Mouse (Mus musculus) liver (tissue): ENCODE data around the gene Acat2.
"Not testable (repeated sequence)": the region's sequence is repeated elsewhere in the genome, so short reads cannot be mapped to it uniquely, and the experiment has no call there.

Experiments used
- DNase-seq: peaks from one replicate; pipeline ENCODE4 v3.0.0-alpha.2; 2020; ENCODE audit warnings: mixed read lengths

Gene Acat2

DNA sequence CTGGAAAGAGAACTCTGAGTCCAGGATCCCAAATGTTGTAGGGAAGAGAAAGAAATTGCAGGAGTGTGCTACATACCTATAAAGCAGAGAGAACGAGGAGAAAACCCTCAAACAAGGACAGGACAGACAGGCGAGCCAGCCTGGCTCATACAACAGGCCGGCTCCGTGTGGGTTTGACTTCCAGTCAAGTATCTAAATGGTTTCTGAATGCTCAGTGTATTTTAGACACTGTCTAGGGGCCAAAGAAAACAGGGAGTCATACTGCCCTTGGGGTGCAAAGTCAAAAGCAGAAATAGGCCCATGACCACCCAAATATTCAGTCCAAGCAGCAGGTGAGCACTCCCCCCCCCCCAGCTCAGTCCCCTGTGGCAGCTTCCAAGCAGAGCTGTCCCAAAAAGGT, 54.7 kb downstream of the Acat2 start:
- no peak for DNase-seq

DNA sequence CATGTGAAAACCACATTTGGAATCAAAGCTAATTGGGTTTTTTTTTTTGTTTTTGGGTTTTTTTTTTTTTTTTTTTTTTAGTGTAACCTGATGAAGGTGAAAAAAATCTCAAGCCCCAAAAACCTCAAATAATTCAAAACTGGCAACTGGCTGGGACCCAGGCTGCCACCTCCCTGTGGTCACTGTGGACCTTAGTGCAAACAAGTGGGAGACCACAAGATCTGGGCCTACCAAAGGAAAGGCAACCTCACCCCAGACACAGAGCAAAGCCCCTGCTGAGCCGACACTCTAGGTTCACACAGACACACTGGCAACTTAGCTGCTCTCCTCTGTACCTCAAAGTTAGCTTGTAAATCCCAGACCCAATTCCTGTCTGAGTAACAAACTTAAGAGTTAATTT, 56.2 kb downstream of the Acat2 start:
- DNase-seq = no peak

DNA sequence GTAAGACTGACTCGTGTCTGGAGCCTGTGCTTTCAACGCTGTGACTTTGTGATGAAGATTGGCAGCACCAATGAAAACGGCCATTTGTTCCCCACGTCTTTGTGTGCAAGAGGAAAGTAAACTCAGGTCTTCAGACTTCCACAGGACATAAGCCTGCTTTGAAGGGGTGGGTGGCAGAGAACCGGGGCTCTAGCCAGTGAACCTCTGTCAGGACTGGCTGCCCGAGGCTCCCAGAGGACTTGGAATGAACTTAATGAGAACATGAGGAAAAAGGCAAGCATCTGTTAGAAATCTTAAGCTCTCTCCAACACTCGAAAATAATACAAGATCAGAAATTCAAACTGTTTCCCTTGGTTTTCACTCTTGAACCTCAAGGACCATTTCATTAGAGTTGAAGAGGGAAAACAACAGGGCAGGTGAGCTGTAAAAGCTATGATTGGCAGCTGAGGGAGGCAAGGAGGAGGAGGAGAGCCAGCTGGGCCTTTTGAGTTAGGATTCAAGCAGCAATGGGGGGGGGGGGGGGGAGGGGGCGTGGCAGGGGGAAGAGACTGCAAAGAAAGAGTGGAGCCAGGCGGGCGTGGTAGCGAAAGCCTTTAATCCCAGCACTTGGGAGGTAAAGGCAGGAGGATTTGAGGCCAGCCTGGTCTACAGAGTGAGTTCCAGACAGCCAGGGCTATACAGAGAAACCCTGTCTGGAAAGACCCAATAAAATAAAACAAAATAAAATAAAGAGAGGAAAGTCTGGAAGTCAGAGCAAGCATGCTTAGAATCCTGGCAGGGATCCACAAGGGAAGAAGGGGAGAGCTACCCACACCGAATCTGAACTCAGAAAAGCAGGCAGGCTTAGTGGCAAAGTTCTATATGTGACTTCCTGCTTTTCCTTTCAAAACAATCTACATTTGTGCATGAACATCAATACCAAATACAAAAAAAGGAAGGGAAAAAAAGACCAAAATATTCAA, 56.9 kb downstream of the Acat2 start:
- no peak for DNase-seq

DNA sequence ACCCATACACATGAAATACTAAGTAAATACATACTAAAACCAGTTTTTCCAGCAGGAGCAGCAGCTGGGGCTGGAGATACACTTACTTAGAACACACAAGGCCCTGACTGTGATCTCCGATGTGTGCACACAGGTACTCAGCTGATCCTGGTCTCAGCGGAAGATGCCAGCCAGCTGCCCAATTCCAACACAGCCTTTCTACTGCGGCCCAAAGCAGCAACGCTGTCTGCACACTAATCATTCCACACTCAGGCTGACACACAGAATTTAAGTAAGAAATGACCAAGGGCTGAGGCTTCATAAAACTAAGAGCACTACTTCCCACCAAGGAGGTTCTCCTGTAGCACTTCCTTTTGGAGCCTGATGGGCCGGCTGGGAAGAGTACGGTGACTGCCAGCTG, 58.3 kb downstream of the Acat2 start:
- no peak for DNase-seq

DNA sequence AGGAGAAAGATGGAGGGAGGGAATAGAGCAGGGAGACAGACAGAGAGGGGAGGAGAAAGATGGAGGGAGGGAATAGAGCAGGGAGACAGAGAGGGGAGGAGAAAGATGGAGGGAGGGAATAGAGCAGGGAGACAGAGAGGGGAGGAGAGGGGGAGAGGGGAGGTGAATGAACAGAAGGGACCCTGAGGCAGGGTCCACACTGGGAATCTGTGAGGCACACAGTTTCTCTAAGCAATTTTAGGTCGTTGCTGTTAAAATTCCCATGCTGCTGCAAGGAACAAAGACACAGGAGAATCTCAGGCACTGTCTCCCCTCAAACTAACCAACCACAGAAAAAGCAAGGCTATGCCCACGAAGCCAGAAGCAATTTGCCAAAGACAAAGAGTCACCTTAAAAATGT, 61.9 kb downstream of the Acat2 start:
- not testable (repeated sequence) for DNase-seq

DNA sequence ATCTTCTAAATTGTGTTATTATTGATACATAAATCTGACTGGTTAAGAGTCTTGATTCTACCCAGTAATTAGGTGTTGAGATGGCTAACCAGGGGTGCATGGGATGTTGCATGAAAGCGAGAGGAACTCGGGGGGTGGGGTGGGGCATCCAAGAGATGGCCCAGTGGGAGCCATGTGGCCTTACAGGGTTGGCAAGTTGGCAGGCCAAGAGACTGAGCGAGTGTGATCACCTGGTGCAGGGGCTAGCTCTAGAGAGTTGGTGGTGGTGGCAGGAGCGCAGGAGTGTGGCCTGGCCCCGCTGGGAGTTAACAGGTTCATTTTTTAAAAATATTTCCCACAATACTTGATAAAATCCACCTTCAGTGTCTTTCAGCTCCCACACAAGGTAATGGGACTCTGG, 62.9 kb downstream of the Acat2 start:
- no peak for DNase-seq
